Mouse (Mus musculus): ENCODE results near the gene Zfp626. TPM values are rescaled to one million over a fixed set of nuclear protein-coding genes. Genes with fewer than 3 reads are reported as not detected.
A peak's percentile ranks its signal among the peaks of the same experiment; 100 is the strongest.
"Not testable (repeated sequence)": the region's sequence is repeated elsewhere in the genome, so short reads cannot be mapped to it uniquely, and the experiment has no call there.

Gene Zfp626
- 2.3 and 2.9 TPM in 2 replicates for polyA plus RNA-seq (2016; fragmentation: Nextera tagmentation; extraction: Ambion mirVana)

DNA sequence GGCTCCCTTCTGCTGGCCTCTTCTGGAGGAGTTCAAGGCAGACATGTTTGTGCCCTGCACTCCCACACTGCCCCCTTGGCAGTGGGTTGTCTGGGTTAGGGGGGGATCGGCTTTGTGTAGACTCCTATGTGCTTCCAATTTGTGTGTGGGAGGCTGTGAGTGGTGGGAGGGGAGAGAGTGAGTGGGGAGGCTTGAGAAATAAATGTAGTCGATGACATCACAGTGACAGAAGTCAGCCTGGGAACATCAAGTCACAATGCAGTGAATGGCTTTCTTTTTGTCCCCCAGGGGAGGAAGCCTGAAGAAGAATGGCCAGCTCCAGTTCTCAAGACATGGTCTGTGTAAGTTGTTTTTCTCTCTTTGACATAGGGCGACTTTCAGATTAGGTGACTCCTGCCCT is at the start of gene Zfp626:
Zfp626 (plus strand) TSS at position 301 of the 400 bp plus-strand sequence.
- not testable (repeated sequence) for H3K4me3 ChIP-seq (replicated peaks); H3K9ac ChIP-seq (replicated peaks); ATAC-seq (ENCODE audit: insufficient number of reproducible peaks, insufficient read depth, low FRiP score, low TSS enrichment, low read depth); H3K4me1 ChIP-seq (replicated peaks); H3K27ac ChIP-seq; H3K9me3 ChIP-seq; H3K27me3 ChIP-seq; H3K4me2 ChIP-seq
- H3K36me3 ChIP-seq = peaks cover 44% of the 10 kb centered on the region
- WGBS = 90% methylated on average over 3 of the region's 3 CpGs

DNA sequence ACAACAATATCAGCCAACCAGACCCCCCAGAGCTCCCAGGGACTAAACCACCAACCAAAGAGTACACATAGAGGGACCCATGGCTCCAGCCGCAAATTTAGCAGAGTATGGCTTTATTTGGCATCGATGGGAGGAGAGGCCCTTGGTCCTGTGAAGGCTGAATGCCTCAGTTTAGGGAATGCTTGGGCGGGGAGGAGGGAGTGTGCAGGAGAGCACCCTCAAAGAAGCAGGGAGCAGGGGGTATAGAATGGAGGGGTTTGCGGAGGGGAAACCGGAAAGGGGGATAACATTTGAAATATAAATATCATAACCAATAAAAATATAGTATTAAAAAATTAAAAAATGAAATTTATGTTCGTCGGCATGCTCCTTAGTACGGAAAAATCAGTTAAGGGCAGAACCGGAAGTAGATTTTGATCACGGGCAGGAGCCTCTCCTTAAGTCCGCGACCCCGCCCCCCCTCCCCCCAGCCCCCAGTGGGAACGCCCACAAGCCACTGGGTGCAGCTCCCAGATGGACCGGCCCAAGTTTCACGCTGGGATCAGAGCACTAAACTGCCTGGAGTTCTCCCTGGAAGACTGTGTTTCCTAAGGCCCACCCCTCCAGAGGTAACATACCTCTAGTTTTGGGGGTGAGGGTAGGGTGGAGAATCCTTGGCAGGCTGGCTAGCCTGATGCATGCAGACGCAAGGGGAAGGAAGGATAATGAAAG is 41.7 kb upstream of the Zfp626 start:
- Histone ChIP-seq H3K27ac (no peak overlapping the region), H3K9me3 (no peaks in the 10 kb centered on the region), H3K36me3 (no peaks in the 10 kb centered on the region), H3K27me3 (no peaks in the 10 kb centered on the region), H3K4me2 (peak overlapping the region; percentile 55), H3K4me1 (replicated peaks) (no peaks in the 10 kb centered on the region), H3K9ac (replicated peaks) (no peak overlapping the region; the same call in 1 of the 2 replicates), H3K4me3 (replicated peaks) (peak overlapping the region; percentile 30)
- ATAC-seq (ENCODE audit: insufficient number of reproducible peaks, insufficient read depth, low FRiP score, low TSS enrichment, low read depth) = no peak
- WGBS = 7% methylated on average over 16 of the region's 17 CpGs

DNA sequence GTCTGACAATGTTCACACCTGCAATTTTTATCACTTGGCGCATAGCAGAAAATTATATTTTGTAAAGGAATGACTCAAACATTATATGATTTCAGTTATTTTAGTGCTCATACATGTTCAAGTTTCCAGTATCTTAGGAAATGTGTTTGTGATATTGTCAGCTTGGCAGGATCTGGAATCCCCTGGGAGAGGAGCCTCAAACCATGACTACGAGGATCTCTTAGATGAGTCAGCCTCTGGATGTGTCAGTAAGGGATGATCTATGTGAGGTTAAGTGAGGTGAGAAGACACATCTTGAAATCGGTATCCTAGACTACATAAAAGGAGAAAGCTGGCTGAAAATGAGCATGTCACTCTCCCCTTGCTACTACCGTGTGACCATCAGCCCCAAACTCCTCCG is 17.7 kb upstream of the Zfp626 start:
- 76% methylated on average over 5 of the region's 5 CpGs for whole genome bisulfite sequencing
- no peak overlapping the region for H3K4me3 ChIP-seq (replicated peaks)
- peaks cover 23% of the 10 kb centered on the region for H3K9me3 ChIP-seq
- no peaks in the 10 kb centered on the region for H3K4me1 ChIP-seq (replicated peaks)
- H3K9ac ChIP-seq (replicated peaks) = no peak overlapping the region
- ATAC-seq (ENCODE audit: insufficient number of reproducible peaks, insufficient read depth, low FRiP score, low TSS enrichment, low read depth) = no peak
- H3K27me3 ChIP-seq = no peaks in the 10 kb centered on the region
- H3K4me2 ChIP-seq = no peak overlapping the region
- H3K36me3 ChIP-seq = no peaks in the 10 kb centered on the region
- H3K27ac ChIP-seq = no peak overlapping the region

DNA sequence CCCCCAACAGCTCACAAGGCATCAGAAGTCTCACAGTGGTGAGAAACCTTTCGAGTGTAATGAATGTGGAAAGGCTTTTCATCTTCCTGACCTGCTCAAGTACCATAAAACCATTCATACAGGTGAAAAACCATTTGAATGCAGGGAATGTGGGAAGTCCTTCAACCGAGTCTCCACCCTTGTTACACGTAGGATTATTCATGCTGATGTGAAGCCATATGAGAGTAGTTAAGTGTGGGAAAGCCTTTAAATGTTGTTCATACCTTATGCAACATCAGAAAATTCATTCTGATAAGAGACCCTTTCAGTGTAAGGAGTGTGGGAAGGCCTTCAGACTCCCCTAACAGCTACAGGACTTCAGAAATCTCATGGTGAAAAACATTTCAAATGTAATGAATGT is 13.1 kb upstream of the Zfp626 start:
- not testable (repeated sequence) for H3K4me2 ChIP-seq; H3K36me3 ChIP-seq; H3K27me3 ChIP-seq; H3K9ac ChIP-seq (replicated peaks); H3K9me3 ChIP-seq; H3K27ac ChIP-seq; H3K4me3 ChIP-seq (replicated peaks); H3K4me1 ChIP-seq (replicated peaks); ATAC-seq (ENCODE audit: insufficient number of reproducible peaks, insufficient read depth, low FRiP score, low TSS enrichment, low read depth)
- 42% methylated on average over 3 of the region's 3 CpGs for WGBS

DNA sequence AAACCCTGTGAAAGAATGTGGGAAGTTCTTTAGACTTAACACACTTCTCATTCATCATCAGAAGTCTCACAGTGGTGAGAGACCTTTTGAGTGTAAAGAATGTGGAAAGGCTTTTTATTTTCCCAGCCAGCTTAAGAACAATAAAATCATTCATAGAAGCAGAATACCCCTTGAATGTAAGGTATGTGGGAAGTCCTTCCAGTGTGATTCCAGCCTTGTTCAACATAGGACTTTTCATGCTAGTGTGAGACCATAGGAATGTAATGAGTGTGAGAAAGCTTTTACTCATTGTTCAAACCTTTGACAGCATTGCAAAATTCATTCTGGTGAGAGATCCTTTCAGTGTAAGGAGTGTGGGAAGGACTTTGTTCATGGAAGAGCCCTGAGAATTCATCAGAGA is 12.4 kb upstream of the Zfp626 start:
- H3K36me3 ChIP-seq = no peaks in the 10 kb centered on the region
- H3K27me3 ChIP-seq = no peaks in the 10 kb centered on the region
- no peak overlapping the region for H3K27ac ChIP-seq
- H3K4me1 ChIP-seq (replicated peaks) = peaks cover 5% of the 10 kb centered on the region; the same call in 1 of the 2 replicates
- no peak overlapping the region for H3K4me2 ChIP-seq
- no peak overlapping the region for H3K4me3 ChIP-seq (replicated peaks)
- H3K9ac ChIP-seq (replicated peaks) = no peak overlapping the region
- H3K9me3 ChIP-seq = 0 out of 2 replicates have a peak, but pooled peaks cover 9% of the 10 kb centered on the region
- ATAC-seq (ENCODE audit: insufficient number of reproducible peaks, insufficient read depth, low FRiP score, low TSS enrichment, low read depth) = no peak

DNA sequence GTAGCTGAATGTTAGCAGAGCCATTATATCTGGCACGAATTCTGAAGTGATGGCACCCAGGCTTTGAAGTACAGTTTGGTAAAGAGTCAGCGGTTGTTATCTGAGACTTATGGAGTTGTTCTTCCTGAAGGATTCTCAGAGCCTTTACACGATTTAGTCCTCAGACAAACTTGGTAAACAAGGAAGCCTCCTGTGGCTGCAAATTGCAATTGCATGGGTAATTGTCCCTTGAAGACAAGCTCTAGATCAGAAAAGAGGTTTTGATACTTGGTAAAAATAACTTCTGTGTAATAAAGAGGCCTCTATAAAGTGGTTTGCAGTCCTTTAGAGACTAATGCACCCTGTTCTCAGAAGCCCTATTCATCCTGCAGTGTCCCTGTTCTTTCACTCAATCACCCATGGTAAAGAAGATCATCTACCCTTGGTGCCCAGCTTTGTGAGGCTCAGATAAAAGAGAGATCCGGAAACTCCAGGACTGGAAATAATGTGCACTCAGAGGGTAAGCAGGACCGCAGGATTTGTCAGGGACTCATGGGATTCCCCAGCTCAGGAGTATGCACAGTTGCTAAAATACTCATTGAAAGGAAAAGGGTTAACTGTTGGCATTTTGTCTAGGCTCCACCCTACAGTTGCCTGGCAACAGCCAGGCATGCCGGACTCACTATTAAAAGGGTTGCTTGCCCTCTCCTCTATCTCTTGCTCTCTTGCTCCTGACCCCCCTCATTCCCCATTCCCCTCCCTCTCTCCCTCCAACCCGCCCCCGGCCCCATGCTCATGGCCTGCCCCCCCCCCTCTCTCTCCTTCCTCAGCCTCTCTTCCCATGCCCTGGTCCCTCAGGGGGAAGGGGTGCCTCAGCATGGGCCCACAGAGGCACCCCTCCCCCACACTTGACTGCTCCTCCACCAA is 8.8 kb upstream of the Zfp626 start:
- no peak overlapping the region for H3K9ac ChIP-seq (replicated peaks)
- H3K36me3 ChIP-seq = no peaks in the 10 kb centered on the region
- ATAC-seq (ENCODE audit: insufficient number of reproducible peaks, insufficient read depth, low FRiP score, low TSS enrichment, low read depth) = peak; percentile 59; the same call in 1 of the 2 replicates
- no peaks in the 10 kb centered on the region for H3K27me3 ChIP-seq
- 35% methylated on average over 8 of the region's 8 CpGs for WGBS
- H3K4me2 ChIP-seq = peak overlapping the region; percentile 45
- no peak overlapping the region; the same call in 1 of the 2 replicates for H3K27ac ChIP-seq
- H3K9me3 ChIP-seq = 0 out of 2 replicates have a peak, but pooled peaks cover 9% of the 10 kb centered on the region
- 0 out of 2 replicates have a peak overlapping the region, but pooled peaks have one; percentile 4 for H3K4me3 ChIP-seq (replicated peaks)
- peaks cover 5% of the 10 kb centered on the region; the same call in 1 of the 2 replicates for H3K4me1 ChIP-seq (replicated peaks)

DNA sequence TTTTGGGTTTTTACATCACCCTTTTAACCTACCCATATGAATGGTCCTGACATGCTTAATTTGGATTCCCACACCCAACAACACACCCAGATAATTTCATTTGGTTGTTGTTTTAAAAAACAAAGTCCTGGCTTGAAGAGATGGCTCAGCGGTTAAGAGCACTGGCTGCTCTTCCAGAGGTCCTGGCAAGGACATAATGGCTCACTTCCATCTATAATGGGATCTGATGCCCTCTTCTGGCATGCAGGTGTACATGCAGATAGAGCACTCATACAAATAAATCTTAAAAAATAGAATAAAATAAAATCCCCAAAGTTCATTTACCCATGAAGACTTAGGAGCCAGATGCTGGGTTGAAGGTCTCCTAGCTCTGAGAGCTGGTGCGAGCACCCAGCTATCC is 5.9 kb upstream of the Zfp626 start:
- H3K4me2 ChIP-seq = no peak overlapping the region
- no peak overlapping the region for H3K9ac ChIP-seq (replicated peaks)
- ATAC-seq (ENCODE audit: insufficient number of reproducible peaks, insufficient read depth, low FRiP score, low TSS enrichment, low read depth) = no peak
- H3K27me3 ChIP-seq = no peaks in the 10 kb centered on the region
- H3K4me3 ChIP-seq (replicated peaks) = no peak overlapping the region
- no peak overlapping the region for H3K27ac ChIP-seq
- peaks cover 10% of the 10 kb centered on the region; the same call in 1 of the 2 replicates for H3K4me1 ChIP-seq (replicated peaks)
- no peaks in the 10 kb centered on the region; the same call in 1 of the 2 replicates for H3K36me3 ChIP-seq
- 0 out of 2 replicates have a peak, but pooled peaks cover 9% of the 10 kb centered on the region for H3K9me3 ChIP-seq
- WGBS = 58% methylated on average over 2 of the region's 2 CpGs

DNA sequence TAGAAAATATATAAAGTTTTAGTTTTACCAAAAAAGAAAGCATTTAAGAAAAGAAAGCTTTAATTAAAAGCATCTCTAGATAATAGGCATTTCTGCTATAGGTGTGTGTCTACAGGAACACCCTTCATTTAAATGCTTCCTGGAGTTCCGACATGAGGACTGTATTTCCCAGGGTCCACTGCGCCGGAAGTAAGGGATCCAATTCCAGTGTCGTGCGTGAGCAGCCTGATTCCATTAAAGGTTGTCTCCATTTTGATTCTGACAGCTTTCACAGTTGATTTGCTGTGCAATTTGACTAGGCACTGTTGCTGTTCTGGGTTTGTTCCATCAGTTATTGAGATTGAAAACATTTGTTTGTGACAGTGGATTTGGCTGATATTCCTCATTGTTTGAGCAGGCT is 4.0 kb upstream of the Zfp626 start:
- H3K4me2 ChIP-seq = no peak overlapping the region
- peaks cover 10% of the 10 kb centered on the region; the same call in 1 of the 2 replicates for H3K4me1 ChIP-seq (replicated peaks)
- ATAC-seq (ENCODE audit: insufficient number of reproducible peaks, insufficient read depth, low FRiP score, low TSS enrichment, low read depth) = no peak

DNA sequence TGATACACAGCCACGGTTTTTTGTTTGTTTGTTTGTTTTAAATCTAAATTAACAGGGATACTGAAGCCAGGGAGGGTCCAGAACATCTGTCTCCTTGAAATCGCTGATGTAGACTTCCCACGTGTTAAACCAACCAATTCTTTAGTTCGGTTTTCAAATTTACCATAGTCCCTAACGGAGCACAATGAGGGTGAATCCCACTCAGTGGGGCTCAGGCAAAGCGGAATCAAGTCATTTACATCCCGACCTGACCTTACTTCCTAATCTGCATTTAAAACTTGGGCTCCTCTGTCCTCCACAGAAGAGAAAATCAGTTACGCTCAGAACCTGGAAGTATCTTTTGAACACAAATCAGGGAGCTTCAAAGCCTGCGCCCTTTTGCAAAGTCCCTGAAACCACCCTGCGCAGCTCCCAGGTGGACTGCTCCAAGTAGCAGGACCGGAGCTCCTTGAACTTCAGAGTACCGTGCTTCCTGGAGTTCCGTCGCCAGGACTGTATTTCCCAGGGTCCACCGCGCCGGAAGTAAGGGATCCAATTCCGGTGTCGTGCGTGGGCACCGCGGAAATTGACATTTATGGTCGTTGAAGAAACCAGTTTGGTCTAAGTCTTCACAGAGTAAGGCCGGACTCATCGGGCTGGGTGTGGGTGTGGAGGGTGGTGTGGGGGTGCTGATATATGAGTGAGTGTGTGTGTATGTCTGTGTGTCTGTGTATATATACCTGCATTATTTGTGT is 2.5 kb upstream of the Zfp626 start:
- Histone ChIP-seq H3K27ac (peak overlapping the region; percentile 79), H3K27me3 (no peaks in the 10 kb centered on the region), H3K36me3 (peaks cover 23% of the 10 kb centered on the region), H3K9ac (replicated peaks) (peak overlapping the region; percentile 72), H3K4me2 (peak overlapping the region; percentile 88), H3K4me1 (replicated peaks) (peaks cover 6% of the 10 kb centered on the region; the same call in 1 of the 2 replicates), H3K9me3 (no peaks in the 10 kb centered on the region), H3K4me3 (replicated peaks) (peak overlapping the region; percentile 71)
- WGBS = under 1% methylated on average over 25 of the region's 25 CpGs
- peak; percentile 93 for ATAC-seq (ENCODE audit: insufficient number of reproducible peaks, insufficient read depth, low FRiP score, low TSS enrichment, low read depth)

More for the DNA sequence above, 4.0 kb upstream of the Zfp626 start:
- Histone ChIP-seq H3K4me3 (replicated peaks) (no peak overlapping the region), H3K27me3 (no peaks in the 10 kb centered on the region), H3K9ac (replicated peaks) (no peak overlapping the region), H3K9me3 (no peaks in the 10 kb centered on the region), H3K27ac (no peak overlapping the region), H3K36me3 (peaks cover 8% of the 10 kb centered on the region)
- 72% methylated on average over 5 of the region's 5 CpGs for WGBS

DNA sequence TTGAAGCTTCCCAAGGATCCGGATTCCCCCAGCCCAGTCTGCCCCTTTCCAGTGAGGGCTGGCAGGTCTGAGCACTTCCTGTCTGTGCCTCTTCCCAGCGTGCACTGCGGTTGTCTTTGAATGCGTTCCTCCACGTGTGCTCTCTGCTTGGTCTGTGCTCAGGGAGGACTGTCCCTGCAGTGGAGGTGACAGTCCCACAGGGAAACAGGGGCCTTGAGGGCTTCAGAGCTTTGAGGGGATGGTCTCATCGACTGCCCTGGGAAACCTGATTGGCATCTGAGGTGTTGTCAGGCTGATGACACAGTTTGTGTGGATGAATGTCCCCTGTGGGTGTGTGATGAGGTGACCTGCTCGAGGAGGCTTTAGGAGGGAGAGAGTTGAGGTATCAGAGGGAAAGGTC is 309 bp downstream of the Zfp626 start:
- not testable (repeated sequence) for H3K27ac ChIP-seq; H3K9me3 ChIP-seq; H3K4me1 ChIP-seq (replicated peaks); H3K27me3 ChIP-seq; H3K9ac ChIP-seq (replicated peaks); H3K4me3 ChIP-seq (replicated peaks); H3K4me2 ChIP-seq; ATAC-seq (ENCODE audit: insufficient number of reproducible peaks, insufficient read depth, low FRiP score, low TSS enrichment, low read depth)
- peaks cover 48% of the 10 kb centered on the region for H3K36me3 ChIP-seq
- WGBS = 88% methylated on average over 7 of the region's 7 CpGs

Data from limb, embryonic 12.5 days (tissue).